Mouse (Mus musculus): ENCODE measurements around the gene Bclaf3.
A peak's percentile ranks its signal among the peaks of the same experiment; 100 is the strongest.
"Not testable (repeated sequence)": the region's sequence is repeated elsewhere in the genome, so short reads cannot be mapped to it uniquely, and the experiment has no call there.

The Bclaf3 gene

DNA sequence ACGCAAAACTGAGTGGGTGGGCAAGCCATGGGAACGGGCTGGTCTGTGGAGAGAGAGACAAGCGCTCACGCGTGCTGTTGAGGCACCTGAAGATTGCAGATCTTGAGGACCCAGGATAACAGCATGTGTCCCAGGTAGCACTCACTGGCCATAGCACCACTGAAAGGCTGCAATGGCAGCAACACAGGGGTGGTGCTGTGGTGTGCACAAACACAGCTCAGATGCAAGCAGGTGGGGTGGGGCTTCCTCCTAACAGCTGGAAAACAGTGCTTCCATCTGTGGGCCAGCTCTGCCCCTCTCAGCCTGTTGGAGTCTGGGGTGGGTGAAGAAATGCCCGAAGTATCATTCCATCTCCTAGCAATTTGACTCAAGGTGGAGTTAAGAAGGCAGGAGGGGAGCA lies at the start of gene Bclaf3:
Gene Bclaf3 (plus strand): TSS at position 301 of the 400 bp plus-strand sequence.
- DNase-seq, result no peak

- DNase-seq, result not testable (repeated sequence)
Observed at GRCm38 (mm10) chrX:159478243-159478940, 48.1 kb upstream of the Bclaf3 start.

GRCm38 (mm10) chrX:159484247-159484646 lies 42.2 kb upstream of the Bclaf3 start:
- DNase-seq, result no peak

GRCm38 (mm10) chrX:159503181-159503580 lies 23.3 kb upstream of the Bclaf3 start:
- no peak for DNase-seq

GRCm38 (mm10) chrX:159508331-159509036 lies 18.0 kb upstream of the Bclaf3 start:
- no peak for DNase-seq

DNA sequence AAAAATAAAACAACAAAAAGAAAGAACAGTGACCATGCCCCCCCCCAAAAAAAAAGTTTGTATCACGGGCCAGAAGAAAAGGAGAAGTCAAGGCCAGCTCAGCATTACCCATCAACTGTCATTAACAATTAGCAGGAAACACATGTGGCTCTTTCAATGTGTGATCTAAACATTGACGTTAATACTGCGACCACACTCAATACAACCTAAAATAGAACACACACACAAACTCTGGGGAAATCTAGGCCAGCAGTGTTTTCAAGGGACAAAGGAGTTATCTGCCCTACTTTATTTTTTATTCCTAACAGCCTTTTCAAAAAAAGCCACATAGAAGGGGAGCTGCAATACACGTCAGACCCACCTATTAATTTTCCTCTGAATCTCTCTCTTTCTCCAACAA lies 17.4 kb upstream of the Bclaf3 start:
- DNase-seq, result no peak

GRCm38 (mm10) chrX:159509847-159510715 lies 16.4 kb upstream of the Bclaf3 start:
- DNase-seq, result no peak

- DNase-seq, result no peak
Observed at GRCm38 (mm10) chrX:159510716-159511051, 15.8 kb upstream of the Bclaf3 start.

- DNase-seq, result no peak
Observed at GRCm38 (mm10) chrX:159515599-159515998, 10.9 kb upstream of the Bclaf3 start.

DNA sequence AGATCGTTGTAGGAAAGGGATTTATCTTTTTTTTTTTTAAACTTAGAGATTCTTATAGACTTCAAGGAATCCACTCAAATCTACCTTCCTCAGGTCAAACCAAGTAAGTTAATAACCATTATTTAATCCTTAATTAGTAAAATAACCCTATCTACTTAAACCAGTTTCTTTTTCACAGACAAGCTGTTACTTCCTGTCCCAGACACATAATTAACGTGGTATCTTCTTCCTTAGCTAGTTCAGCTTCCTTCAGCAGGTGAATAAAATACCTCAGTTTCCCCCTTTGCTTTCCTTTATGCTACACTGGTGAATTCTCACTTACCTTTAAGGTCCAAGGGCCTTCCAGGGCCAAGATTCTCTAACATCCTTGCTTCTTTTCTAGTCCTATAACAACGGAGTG lies 4.7 kb upstream of the Bclaf3 start:
- no peak for DNase-seq

- DNase-seq, result no peak
Observed at GRCm38 (mm10) chrX:159522651-159523050, 3.8 kb upstream of the Bclaf3 start.

DNA sequence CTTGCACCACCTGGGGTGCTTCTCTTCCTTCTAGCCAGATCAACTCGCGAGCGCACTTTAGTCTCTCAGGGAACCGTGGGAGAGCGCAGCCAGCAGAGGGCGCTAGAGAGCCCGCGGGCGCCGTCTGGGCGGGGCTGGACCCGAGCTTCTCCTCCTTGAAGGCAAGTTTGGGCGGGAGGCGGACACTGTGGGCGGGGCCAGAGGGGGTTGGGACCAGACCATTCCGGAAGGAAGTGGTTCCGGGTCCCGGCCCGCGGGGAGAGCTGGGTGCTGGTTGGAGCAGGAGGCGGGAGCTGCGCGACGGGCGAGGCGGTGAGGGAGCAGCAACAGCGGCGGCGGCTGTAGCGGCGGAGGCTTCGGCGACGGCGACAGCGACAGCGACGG lies 5.9 kb downstream of the Bclaf3 start:
- DNase-seq, result peak; percentile 98

DNA sequence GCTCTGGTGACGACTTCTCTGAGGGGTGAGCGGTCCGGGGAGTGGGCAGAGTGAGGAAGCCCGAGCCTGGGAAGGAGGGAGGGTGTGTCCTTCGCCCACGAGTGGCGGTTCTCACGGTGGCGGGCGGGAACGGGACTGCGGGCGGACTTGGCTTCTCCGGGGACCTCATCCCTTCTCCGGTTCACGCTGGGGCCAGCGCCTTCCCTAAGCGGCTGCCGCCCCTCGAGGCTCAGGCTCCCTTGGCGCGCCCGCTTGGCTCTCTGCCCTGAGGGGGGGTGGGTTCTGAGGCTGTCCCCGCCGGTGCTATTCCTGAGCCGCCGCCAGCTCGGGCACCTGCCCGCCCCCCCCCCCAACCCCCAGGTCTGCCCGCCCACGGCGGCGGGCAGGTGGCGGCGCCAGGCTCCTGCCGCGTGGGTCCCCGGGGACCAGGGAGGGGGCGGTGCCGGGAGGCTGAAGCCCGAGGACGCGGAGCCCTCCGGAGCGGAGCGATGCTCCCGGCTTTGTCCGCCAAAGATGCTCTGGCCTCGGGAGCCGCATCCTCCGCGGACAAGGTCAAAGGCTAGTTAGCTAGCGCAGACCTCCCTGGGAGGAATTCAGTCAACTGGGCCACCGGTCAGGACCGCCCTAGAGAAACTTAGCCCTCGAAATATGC lies 6.4 kb downstream of the Bclaf3 start:
- DNase-seq, result peak; percentile 41

- DNase-seq, result no peak
Observed at GRCm38 (mm10) chrX:159541936-159542335, 15.4 kb downstream of the Bclaf3 start.

DNA sequence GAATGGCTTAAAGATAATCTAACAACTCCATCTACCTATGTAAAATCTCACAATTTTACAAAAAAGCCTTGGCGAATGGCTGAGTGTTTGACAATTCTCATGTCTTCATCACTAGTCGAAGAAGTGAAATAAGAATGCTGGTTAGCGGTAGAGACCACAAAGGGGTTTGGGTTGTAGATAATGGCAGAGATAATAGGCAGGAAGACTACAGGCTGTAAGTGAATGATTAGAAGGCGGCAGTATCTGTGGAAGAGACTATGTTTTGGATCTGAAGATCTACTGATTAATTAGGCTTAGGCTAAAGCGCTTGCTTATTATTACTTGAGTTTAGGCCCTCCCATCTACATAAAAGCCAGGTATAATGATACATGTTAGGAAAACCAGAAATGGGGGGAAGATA lies 20.6 kb downstream of the Bclaf3 start:
- no peak for DNase-seq

DNA sequence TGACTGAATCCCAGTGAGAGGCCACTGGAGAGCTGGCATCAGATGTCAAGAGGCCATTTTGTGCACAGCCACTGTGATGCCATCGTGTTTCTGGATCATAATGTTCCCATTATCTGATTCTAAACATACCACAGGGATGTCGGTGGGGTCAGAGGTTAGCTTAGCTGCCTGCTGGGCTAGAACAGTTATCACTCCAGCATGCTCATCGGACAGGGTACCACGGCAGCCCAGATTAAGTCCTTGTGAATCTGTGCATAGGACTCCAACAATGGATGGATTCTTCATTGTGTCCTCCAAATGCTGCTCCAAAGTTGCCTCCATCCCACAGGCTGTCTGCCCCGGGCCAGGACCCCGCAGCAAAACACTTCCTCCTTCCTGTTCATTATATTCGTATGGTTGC lies 58.2 kb downstream of the Bclaf3 start:
- DNase-seq, result not testable (repeated sequence)

GRCm38 (mm10) chrX:159591633-159592032 lies 65.1 kb downstream of the Bclaf3 start:
- no peak for DNase-seq

DNA sequence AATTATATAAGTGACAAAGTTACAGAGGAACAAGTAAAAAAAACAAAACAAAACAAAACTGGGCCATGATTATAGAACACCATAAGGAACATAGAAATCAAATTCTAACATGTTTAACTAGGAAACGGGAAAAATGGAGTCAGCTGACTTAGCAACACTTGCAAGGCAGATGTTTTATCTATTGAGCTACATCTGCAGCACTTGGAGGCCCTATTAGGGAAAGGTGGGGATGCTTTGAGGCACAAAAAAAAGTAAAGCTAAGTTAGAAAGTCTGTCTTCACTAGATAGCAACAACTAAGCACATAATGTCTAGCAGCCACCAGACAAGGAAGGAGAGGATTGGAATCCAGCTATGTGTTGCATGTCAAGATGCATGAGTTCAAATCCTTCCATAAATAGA lies 71.0 kb downstream of the Bclaf3 start:
- no peak for DNase-seq

- DNase-seq, result no peak
Observed at GRCm38 (mm10) chrX:159604832-159605231, 78.3 kb downstream of the Bclaf3 start.

- no peak for DNase-seq
Observed at GRCm38 (mm10) chrX:159606936-159607335, 80.4 kb downstream of the Bclaf3 start.

GRCm38 (mm10) chrX:159626208-159626906 lies 99.9 kb downstream of the Bclaf3 start:
- DNase-seq, result peak; percentile 24

GRCm38 (mm10) chrX:159626907-159627587 lies 100.6 kb downstream of the Bclaf3 start, which contains the start of gene Sh3kbp1:
Sh3kbp1 (plus strand) TSS chrX:159627272.
- peak; percentile 72 for DNase-seq

Measured in thymus, postnatal 14 days (tissue).